ENCODE assay signal across 1 mouse cellular context in genomic region chr12:33337289-33337688, GRCm38 (mm10).
TF ChIP-seq lines count a peak whose summit lies in the region.

No protein-coding gene starts in this region.

TF ChIP-seq in MEL, 35 proteins besides CTCF, POLR2A, EP300 and RAD21 (continued from another document):
- TF ChIP-seq MAX (IDR thresholded peaks at IDR 0.05; ENCODE audit: low read length) (no peak), GATA1 (IDR thresholded peaks at IDR 0.05; ENCODE audit: low read depth, low read length) (peak; percentile 78), TCF12 (IDR thresholded peaks at IDR 0.05; ENCODE audit: low read depth, low read length) (peak; percentile 84), ZKSCAN1 (IDR thresholded peaks at IDR 0.05; ENCODE audit: low read depth, low read length) (peak; percentile 95), ZMIZ1 (IDR thresholded peaks at IDR 0.05; ENCODE audit: low read depth, low read length) (no peak), RCOR1 (IDR thresholded peaks at IDR 0.05; ENCODE audit: low read depth, low read length) (peak; percentile 70), MAFK (IDR thresholded peaks at IDR 0.05; ENCODE audit: borderline replicate concordance, low read depth, low read length) (no peak), HCFC1 (IDR thresholded peaks at IDR 0.05; ENCODE audit: low read depth, low read length) (no peak), MAZ (IDR thresholded peaks at IDR 0.05; ENCODE audit: low read depth, low read length) (no peak), SMC3 (IDR thresholded peaks at IDR 0.05; ENCODE audit: low read depth, low read length) (no peak)
